Mouse (Mus musculus): ENCODE data around the gene Vps52.
A peak's percentile ranks its signal among the peaks of the same experiment; 100 is the strongest.

Gene Vps52

GRCm38 (mm10) chr17:33955555-33956214 lies at the start of gene Vps52, which contains the start of gene Rps18:
Vps52 (plus strand) TSS chr17:33955812.
Rps18 (minus strand) TSS chr17:33956001.
- DNase-seq (ENCODE audit: low read depth), result peak; percentile 88

DNA sequence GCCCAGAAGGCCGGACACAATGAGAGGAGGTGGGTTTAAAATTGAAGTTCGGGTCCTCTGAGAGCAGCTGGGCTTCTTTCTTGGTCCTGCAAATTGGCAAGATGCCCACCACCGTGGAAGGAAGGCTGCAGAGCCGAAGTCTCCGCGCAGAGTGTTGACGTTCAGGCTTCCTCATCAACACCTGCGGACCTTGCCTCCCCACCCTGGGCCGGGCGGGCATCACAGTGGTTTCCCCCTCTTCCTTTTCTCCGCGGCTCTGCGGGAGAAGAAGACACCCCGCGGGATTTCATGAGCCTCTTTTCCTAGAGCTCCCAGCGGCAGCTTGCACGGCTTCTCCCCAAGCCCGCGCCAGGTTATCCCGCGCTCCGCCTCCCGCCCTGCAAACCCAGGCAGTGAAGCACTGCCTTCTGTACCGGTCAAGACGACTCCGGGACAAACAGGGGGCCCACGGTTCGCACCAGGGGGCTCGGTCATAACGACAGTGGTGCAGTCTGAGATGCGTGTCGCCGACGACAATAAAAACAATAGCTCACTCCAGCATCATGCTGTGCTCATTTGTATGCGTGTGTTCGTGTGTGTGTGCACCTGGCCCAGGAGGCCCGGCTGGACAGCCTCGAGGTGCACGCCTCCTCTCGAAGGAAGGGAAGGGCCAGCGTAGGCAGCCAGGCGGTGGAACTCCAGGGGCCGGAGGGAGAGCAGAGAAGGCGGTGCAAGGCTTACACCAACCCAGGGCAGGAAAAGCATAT lies 47.1 kb upstream of the Vps52 start:
- no peak for DNase-seq (ENCODE audit: low read depth)

- DNase-seq (ENCODE audit: low read depth), result peak; percentile 95
These were observed 46.3 kb upstream of the Vps52 start, which contains the start of gene Daxx for GRCm38 (mm10) chr17:33909077-33909868. Daxx (plus strand) TSS chr17:33909414.

DNA sequence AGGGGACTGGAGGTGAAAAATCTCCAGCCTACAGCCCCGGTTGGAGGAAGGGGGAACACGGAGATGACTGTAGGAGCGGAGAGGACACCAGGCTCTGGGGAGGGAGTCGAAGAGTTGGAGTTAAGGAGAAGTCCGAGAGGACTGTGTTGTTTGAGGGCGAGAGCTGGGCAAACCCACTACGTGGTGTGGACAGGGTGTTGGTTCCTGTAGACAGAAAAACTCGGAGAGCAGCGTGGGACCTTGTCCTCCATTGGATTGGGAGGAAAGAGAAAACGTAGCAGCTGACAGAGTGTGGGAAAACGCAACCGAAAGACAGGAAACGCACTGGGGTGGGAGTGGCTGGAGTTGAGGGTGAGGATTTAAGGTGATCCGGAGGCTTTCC lies 45.8 kb upstream of the Vps52 start:
- no peak for DNase-seq (ENCODE audit: low read depth)

DNA sequence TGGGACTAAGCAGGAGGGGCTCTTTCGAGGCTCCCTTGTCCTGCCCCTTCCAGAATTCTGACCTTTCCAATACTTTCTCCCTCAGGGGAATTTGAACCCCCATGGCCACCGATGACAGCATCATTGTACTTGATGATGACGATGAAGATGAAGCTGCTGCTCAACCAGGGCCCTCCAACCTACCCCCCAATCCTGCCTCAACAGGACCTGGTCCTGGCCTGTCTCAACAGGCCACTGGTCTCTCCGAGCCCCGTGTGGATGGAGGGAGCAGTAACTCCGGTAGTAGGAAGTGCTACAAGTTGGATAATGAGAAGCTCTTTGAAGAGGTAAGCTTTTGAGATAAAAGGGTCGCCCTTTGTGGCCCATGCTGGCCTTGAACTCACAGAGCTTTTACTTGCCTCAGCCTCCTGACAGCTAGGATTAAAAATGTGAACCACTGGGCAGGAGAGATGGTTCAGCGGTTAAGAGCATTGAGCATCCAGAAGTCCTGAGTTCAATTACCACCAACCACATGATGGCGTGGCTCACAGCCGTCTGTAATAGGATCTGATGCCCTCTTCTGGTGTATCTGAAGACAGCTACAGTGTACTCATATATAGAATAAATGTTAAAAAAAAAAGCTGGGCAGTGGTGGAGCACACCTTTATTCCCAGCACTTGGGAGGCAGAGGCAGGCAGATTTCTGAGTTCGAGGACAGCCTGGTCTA lies 45.1 kb upstream of the Vps52 start:
- no peak for DNase-seq (ENCODE audit: low read depth)

- DNase-seq (ENCODE audit: low read depth), result no peak
These were observed 44.4 kb upstream of the Vps52 start for GRCm38 (mm10) chr17:33911052-33911812.

DNA sequence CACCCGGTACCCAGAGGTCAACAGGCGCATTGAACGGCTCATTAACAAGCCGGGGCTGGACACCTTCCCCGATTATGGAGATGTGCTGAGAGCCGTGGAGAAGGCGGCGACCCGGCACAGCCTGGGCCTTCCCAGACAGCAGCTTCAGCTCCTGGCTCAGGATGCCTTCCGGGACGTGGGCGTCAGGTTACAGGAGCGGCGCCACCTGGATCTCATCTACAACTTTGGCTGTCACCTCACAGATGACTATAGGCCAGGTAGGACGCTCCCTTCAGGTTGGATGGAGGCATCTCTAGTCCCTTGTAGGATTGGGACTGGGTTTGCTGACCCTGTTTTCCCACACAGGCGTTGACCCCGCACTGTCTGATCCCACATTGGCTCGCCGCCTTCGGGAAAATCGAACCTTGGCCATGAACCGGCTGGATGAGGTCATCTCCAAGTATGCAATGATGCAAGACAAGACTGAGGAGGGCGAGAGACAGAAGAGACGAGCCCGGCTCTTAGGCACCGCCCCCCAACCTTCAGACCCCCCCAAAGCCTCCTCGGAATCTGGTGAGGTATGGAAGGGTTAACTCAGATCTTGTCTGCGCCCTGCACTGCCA lies 43.7 kb upstream of the Vps52 start:
- DNase-seq (ENCODE audit: low read depth), result no peak

DNA sequence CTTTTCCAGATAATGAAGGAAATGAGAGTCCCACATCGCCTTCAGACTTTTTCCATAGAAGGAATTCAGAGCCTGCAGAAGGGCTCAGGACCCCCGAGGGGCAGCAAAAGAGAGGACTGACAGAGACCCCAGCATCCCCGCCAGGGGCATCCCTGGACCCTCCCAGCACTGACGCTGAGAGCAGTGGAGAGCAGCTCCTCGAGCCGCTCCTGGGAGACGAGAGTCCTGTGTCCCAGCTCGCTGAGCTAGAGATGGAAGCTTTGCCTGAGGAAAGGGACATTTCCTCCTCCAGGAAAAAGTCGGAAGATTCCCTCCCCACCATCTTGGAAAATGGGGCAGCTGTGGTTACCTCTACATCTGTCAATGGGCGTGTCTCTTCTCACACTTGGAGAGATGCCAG lies 42.3 kb upstream of the Vps52 start:
- DNase-seq (ENCODE audit: low read depth), result no peak

- no peak for DNase-seq (ENCODE audit: low read depth)
These were observed 41.7 kb upstream of the Vps52 start for GRCm38 (mm10) chr17:33913905-33914304.

- DNase-seq (ENCODE audit: low read depth), result no peak
These were observed 40.6 kb upstream of the Vps52 start for GRCm38 (mm10) chr17:33914969-33915391.

- DNase-seq (ENCODE audit: low read depth), result peak; percentile 98
These were observed 39.9 kb upstream of the Vps52 start, which contains the start of the genes Tapbp and Zbtb22 for GRCm38 (mm10) chr17:33915671-33916250. Tapbp (plus strand) TSS chr17:33915899. Zbtb22 (plus strand) TSS chr17:33915904.

- DNase-seq (ENCODE audit: low read depth), result no peak
These were observed 39.3 kb upstream of the Vps52 start for GRCm38 (mm10) chr17:33916294-33916693.

DNA sequence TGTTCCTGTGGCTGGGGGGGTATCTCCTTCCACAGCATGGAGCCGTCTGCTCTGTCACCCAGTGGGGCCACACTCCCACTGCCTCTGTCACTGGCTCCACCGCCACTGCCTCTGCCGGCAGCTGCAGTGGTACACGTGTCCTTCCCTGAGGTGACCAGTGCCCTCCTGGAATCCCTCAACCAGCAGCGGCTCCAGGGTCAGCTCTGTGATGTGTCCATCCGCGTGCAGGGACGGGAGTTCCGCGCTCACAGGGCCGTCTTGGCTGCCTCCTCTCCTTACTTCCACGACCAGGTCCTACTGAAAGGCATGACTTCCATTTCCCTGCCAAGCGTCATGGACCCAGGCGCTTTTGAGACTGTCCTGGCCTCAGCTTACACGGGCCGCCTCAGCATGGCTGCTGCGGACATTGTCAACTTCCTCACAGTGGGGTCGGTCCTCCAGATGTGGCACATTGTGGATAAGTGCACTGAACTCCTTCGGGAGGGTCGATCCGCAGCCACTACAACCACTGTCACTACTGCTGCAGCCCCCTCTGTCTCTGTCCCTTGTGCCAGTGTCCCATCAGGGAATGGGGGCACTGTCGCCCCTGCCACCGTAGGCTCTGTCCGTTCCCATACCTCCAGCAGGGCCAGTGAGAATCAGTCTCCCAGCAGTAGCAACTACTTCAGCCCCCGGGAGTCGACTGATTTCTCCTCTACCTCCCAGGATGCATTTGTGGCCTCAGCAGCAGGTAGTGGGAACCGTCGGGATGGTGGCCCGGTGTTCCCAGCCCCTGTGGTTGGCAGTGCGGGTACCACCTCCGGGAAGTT lies 38.6 kb upstream of the Vps52 start:
- no peak for DNase-seq (ENCODE audit: low read depth)

- DNase-seq (ENCODE audit: low read depth), result no peak
These were observed 37.8 kb upstream of the Vps52 start for GRCm38 (mm10) chr17:33917656-33918292.

DNA sequence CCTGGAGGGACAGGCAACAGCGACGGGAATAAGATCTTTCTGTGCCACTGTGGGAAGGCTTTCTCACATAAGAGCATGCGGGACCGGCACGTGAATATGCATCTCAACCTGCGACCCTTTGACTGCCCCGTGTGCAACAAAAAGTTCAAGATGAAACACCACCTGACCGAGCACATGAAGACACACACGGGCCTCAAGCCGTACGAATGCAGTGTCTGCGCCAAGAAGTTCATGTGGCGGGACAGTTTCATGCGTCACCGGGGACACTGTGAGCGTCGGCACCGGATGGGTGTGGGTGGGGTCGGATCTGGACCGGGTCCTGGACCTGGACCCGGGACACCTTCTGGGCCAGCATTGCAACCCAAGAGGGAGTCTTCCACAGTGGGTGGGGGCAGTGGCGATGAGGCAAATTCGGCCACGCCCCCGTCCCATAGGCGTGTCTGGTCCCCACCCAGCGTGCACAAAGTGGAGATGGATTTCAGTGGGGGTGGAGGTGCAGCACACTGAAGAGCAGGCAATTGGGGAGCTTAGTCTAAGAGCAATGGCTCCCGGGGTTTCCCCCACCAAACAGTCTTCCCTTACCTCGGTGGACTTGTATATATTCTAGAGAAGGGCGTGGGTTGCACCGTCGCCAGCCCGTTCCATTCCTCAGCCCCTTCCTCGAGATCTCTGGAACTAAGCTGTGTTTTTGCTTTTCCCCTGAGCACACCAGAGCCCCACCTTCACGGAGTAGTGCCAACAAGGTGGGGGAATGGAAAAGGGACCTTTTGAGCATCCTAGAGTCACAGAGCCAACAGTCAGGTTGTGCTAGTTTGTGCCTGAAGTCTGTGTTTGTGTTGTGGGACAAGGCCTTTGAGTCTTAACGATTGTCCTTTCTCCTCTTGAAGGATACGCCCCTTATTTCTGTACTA lies 37.1 kb upstream of the Vps52 start:
- DNase-seq (ENCODE audit: low read depth), result no peak

- DNase-seq (ENCODE audit: low read depth), result no peak
These were observed 36.0 kb upstream of the Vps52 start for GRCm38 (mm10) chr17:33919351-33920281.
